Mouse (Mus musculus): ENCODE results near the gene Tcf20. TPM values are rescaled to one million over a fixed set of nuclear protein-coding genes. Genes with fewer than 3 reads are reported as not detected.

The Tcf20 gene
- total and polyA plus RNA-seq, 3 experiments, result 27.0 to 47.2 (median 29.0) TPM

GRCm38 (mm10) chr15:83025041-83025760, 37.5 kb upstream of the Tcf20 start:
- TF ChIP-seq POLR2AphosphoS2 (IDR thresholded peaks at IDR 0.05; ENCODE audit: low read depth, low read length), result no peak
- no peak for TF ChIP-seq JUN (IDR thresholded peaks at IDR 0.05; ENCODE audit: insufficient read depth, low read depth, low read length)
- no peak for TF ChIP-seq MYC (IDR thresholded peaks at IDR 0.05; ENCODE audit: low read depth, low read length)
- Histone ChIP-seq H3K4me3 (replicated peaks in 1 of 3; ENCODE audit: low read depth in 2 of 3, low read length in 2 of 3, poor library complexity in 1 of 3) (no peak overlapping the region), H3K9me3 (replicated peaks; ENCODE audit: low read length) (no peaks in the 10 kb centered on the region), H3K4me1 (ENCODE audit: control insufficient read depth in 1 of 2, insufficient read depth in 2 of 2) (peaks cover 0 to 28% of the 10 kb centered on the region in 2 experiments; a peak in 2 of 4 replicates), H3K36me3 (replicated peaks in 1 of 2; ENCODE audit: control insufficient read depth in 1 of 2, insufficient read depth in 1 of 2, low read length in 1 of 2) (no peaks in the 10 kb centered on the region), H3K4me2 (ENCODE audit: insufficient read depth, low read depth, poor library complexity, severe bottlenecking) (no peak overlapping the region), H3K27me3 (replicated peaks) (no peaks in the 10 kb centered on the region), H3K9ac (ENCODE audit: insufficient read depth, low read depth) (no peak overlapping the region), H3K27ac (ENCODE audit: insufficient read depth, low read depth) (no peak overlapping the region), H3K79me2 (replicated peaks; ENCODE audit: control insufficient read depth, extremely low read depth, insufficient read depth, poor library complexity, severe bottlenecking) (no peaks in the 10 kb centered on the region)
- no peak for DNase-seq (ENCODE audit: extremely low read depth)
- dilution Hi-C loops (cut with MboI; ENCODE audit: extremely low pct_ligation_motif_present, extremely low pct_unique_long_range_greater_than_20kb, low sequenced_read_pairs), result no loop called here
- in situ Hi-C loops (cut with MboI; ENCODE audit: low pct_ligation_motif_present, low pct_unique_long_range_greater_than_20kb, low sequenced_read_pairs), result loop anchor here (5.0 kb wide), 1 partner anchor 33 kb away; no protein-coding TSS in a partner anchor

GRCm38 (mm10) chr15:83022947-83023346, 35.3 kb upstream of the Tcf20 start:
- no peak overlapping the region for H3K27ac ChIP-seq (ENCODE audit: insufficient read depth, low read depth)
- no peak overlapping the region for H3K9ac ChIP-seq (ENCODE audit: insufficient read depth, low read depth)
- no peaks in the 10 kb centered on the region for H3K9me3 ChIP-seq (replicated peaks; ENCODE audit: low read length)
- H3K27me3 ChIP-seq (replicated peaks), result no peaks in the 10 kb centered on the region
- in situ Hi-C loops (cut with MboI; ENCODE audit: low pct_ligation_motif_present, low pct_unique_long_range_greater_than_20kb, low sequenced_read_pairs), result no loop called here
- no peak for DNase-seq (ENCODE audit: extremely low read depth)
- H3K79me2 ChIP-seq (replicated peaks; ENCODE audit: control insufficient read depth, extremely low read depth, insufficient read depth, poor library complexity, severe bottlenecking), result no peaks in the 10 kb centered on the region
- peaks cover 0 to 23% of the 10 kb centered on the region in 2 experiments; a peak in 2 of 4 replicates for H3K4me1 ChIP-seq (ENCODE audit: control insufficient read depth in 1 of 2, insufficient read depth in 2 of 2)
- TF ChIP-seq TBP (conservative IDR thresholded peaks at IDR 0.05; ENCODE audit: low read depth, low read length), result no peak
- no peak for TF ChIP-seq RCOR1 (conservative IDR thresholded peaks at IDR 0.05; ENCODE audit: low read depth, low read length)
- TF ChIP-seq MEF2A (IDR thresholded peaks at IDR 0.05; ENCODE audit: borderline replicate concordance, low read depth, low read length), result no peak
- no peak for TF ChIP-seq NELFE (IDR thresholded peaks at IDR 0.05; ENCODE audit: low read depth, low read length)
- no peak for TF ChIP-seq ZMIZ1 (IDR thresholded peaks at IDR 0.05; ENCODE audit: low read depth, low read length)
- no peak for TF ChIP-seq USF1 (IDR thresholded peaks at IDR 0.05; ENCODE audit: low read depth, low read length)
- TF ChIP-seq MXI1 (IDR thresholded peaks at IDR 0.05; ENCODE audit: low read depth, low read length), result no peak
- no peak for TF ChIP-seq BHLHE40 (IDR thresholded peaks at IDR 0.05; ENCODE audit: low read depth, low read length)
- TF ChIP-seq ZKSCAN1 (IDR thresholded peaks at IDR 0.05; ENCODE audit: borderline replicate concordance, low read depth, low read length), result no peak
- no peak for TF ChIP-seq ZC3H11A (IDR thresholded peaks at IDR 0.05; ENCODE audit: low read depth, low read length)
- no peak overlapping the region for H3K4me3 ChIP-seq (replicated peaks in 1 of 3; ENCODE audit: low read depth in 2 of 3, low read length in 2 of 3, poor library complexity in 1 of 3)
- H3K4me2 ChIP-seq (ENCODE audit: insufficient read depth, low read depth, poor library complexity, severe bottlenecking), result no peak overlapping the region
- dilution Hi-C loops (cut with MboI; ENCODE audit: extremely low pct_ligation_motif_present, extremely low pct_unique_long_range_greater_than_20kb, low sequenced_read_pairs), result no loop called here
- no peaks in the 10 kb centered on the region for H3K36me3 ChIP-seq (replicated peaks in 1 of 2; ENCODE audit: control insufficient read depth in 1 of 2, insufficient read depth in 1 of 2, low read length in 1 of 2)

Measured in CH12.LX (cell line).